18 mouse cellular contexts compared by ENCODE assay signal in genomic region chr9:119634216-119634843, GRCm38 (mm10). TPM values are rescaled to one million over a fixed set of nuclear protein-coding genes. Genes with fewer than 3 reads are reported as not detected.
A peak's percentile ranks its signal among the peaks of the same experiment; 100 is the strongest.
DNase-seq lines count a peak whose midpoint lies in the region; ATAC-seq lines count a peak whose summit lies in the region.
"Had no signal": no experiment of that assay in that cellular context is flagged by ENCODE, and none has a peak within 500 bp of the region (broad histone marks: within the 10 kb centered on the region; RNA-seq: fewer than 3 reads in every experiment).

No protein-coding gene starts in this region.

- no peak overlapping the region for H3K4me2 ChIP-seq in heart, embryonic 12.5 days
- H3K4me2 ChIP-seq: limb, embryonic 13.5 days; midbrain, embryonic 12.5 days had no signal

- ATAC-seq in heart, embryonic 12.5 days (ENCODE audit: insufficient number of reproducible peaks, low FRiP score) = no peak
- ATAC-seq in cerebellum, adult (ENCODE audit: insufficient number of reproducible peaks, low FRiP score, low TSS enrichment) = no peak
- ATAC-seq: forebrain, embryonic 16.5 days; hindbrain, postnatal 0 days had no signal

- H3K27ac ChIP-seq in heart, embryonic 12.5 days (ENCODE audit: poor library complexity, severe bottlenecking) = peak overlapping the region; percentile 62
- H3K27ac ChIP-seq: hindbrain, postnatal 0 days; limb, embryonic 13.5 days; midbrain, embryonic 12.5 days had no signal

- H3K27me3 ChIP-seq in heart, embryonic 12.5 days (replicated peaks) = peaks cover 24% of the 10 kb centered on the region; the same call in 1 of the 2 replicates
- H3K27me3 ChIP-seq: limb, embryonic 13.5 days had no signal

- peaks cover 48% of the 10 kb centered on the region for H3K4me1 ChIP-seq in heart, embryonic 12.5 days (replicated peaks)

- no peaks in the 10 kb centered on the region for H3K36me3 ChIP-seq in heart, embryonic 12.5 days
- H3K36me3 ChIP-seq: limb, embryonic 13.5 days; midbrain, embryonic 12.5 days had no signal

- H3K9me3 ChIP-seq in heart, embryonic 12.5 days (replicated peaks) = no peaks in the 10 kb centered on the region
- H3K9me3 ChIP-seq: limb, embryonic 13.5 days; midbrain, embryonic 12.5 days had no signal

- no peak overlapping the region for H3K4me3 ChIP-seq in heart, embryonic 12.5 days
- H3K4me3 ChIP-seq: limb, embryonic 13.5 days; midbrain, embryonic 12.5 days had no signal

- peak; percentile 43 for DNase-seq in adrenal gland, postnatal 10 days
- no peak for DNase-seq in adrenal gland, adult 18-20 months (ENCODE audit: low spot score in 2 of 2)
- peak; percentile 9 for DNase-seq in lung, postnatal 14 days
- DNase-seq in lung, adult 18-20 months = no peak
- DNase-seq in mesoderm, embryonic 11.5 days (ENCODE audit: low read depth, low spot score) = peak; percentile 22
- DNase-seq in spleen, postnatal 10 days (ENCODE audit: low spot score in 2 of 2) = no peak
- DNase-seq: B cell, adult 2 months; cerebellum, adult 8-10 months; gastrocnemius, postnatal 10 days; kidney, adult 2 months; lung, adult 2 months; thymus, postnatal 25 days had no signal

- 28% methylated on average over 11 of the region's 11 CpGs for WGBS in heart, embryonic 12.5 days

- H3K9ac ChIP-seq in heart, embryonic 12.5 days = no peak overlapping the region
- H3K9ac ChIP-seq: limb, embryonic 13.5 days; midbrain, embryonic 12.5 days had no signal

RNA-seq across cellular contexts. Expression of gene Scn5a, which starts 55.5 kb away (rescaled TPM):
- under 1 TPM; 0.39 to 0.45 TPM for total RNA-seq in adrenal gland, postnatal 10 days (2021)
- total RNA-seq in adrenal gland, adult 18-20 months (2021) = under 1 TPM; 0.06 to 0.07 TPM
- polyA plus RNA-seq in heart, embryonic 12.5 days (2016; fragmentation: Nextera tagmentation; extraction: Ambion mirVana) = 15.9 and 18.9 TPM in 2 replicates

Comparison
In these comparisons a context has a peak if more than half of its experiments do, and no peak if none do; other contexts are left out.
1. DNase-seq: peak in adrenal gland, postnatal 10 days (single experiment), lung, postnatal 14 days (single experiment) and mesoderm, embryonic 11.5 days (single experiment); none in adrenal gland, adult 18-20 months (0 of 2), lung, adult 18-20 months (0 of 2) and spleen, postnatal 10 days (0 of 2).